Mouse (Mus musculus) myocyte (in vitro differentiated cells): Measurements from ENCODE around the gene Phf6.

Experiments
- E2F4 ChIP-seq: IDR thresholded peaks from one replicate; pipeline ENCODE4 v1.6.1; 2011; ENCODE audit warnings: mild to moderate bottlenecking, control low read depth, moderate library complexity; ENCODE audit not compliant: insufficient read depth
- MAX ChIP-seq: IDR thresholded peaks from one replicate; pipeline ENCODE4 v1.6.1; 2011; ENCODE audit warnings: low read depth, mild to moderate bottlenecking, control low read depth
- MYOD1 ChIP-seq, 3 experiments: IDR thresholded peaks; one replicate each; pipeline ENCODE4 v1.6.1; 2011; ENCODE audit warnings: control low read depth in 2 of 3, low read depth in 2 of 3, mild to moderate bottlenecking in 2 of 3, moderate library complexity in 1 of 3; ENCODE audit not compliant: insufficient read length in 2 of 3, control insufficient read depth in 1 of 3
- MYOG ChIP-seq, 3 experiments: IDR thresholded peaks; one replicate each; pipeline ENCODE4 v1.6.1; 2011; ENCODE audit warnings: control low read depth in 2 of 3, low read depth in 2 of 3, mild to moderate bottlenecking in 2 of 3; ENCODE audit not compliant: insufficient read length in 2 of 3, control insufficient read depth in 1 of 3, insufficient read depth in 1 of 3
- POLR2A ChIP-seq: IDR thresholded peaks from one replicate; pipeline ENCODE4 v1.6.1; 2011; ENCODE audit warnings: low read depth, mild to moderate bottlenecking, control low read depth, moderate library complexity; ENCODE audit not compliant: insufficient read length
- REST ChIP-seq: IDR thresholded peaks from one replicate; pipeline ENCODE4 v1.6.1; 2011; ENCODE audit warnings: mild to moderate bottlenecking, control low read depth, moderate library complexity; ENCODE audit not compliant: insufficient read depth, insufficient read length
- TCF12 ChIP-seq: IDR thresholded peaks from one replicate; pipeline ENCODE4 v1.6.1; 2011; ENCODE audit warnings: mild to moderate bottlenecking, control low read depth; ENCODE audit not compliant: poor library complexity, insufficient read depth, severe bottlenecking
- USF1 ChIP-seq: IDR thresholded peaks from one replicate; pipeline ENCODE4 v1.6.1; 2011; ENCODE audit warnings: low read depth, mild to moderate bottlenecking, control low read depth, moderate library complexity

DNA sequence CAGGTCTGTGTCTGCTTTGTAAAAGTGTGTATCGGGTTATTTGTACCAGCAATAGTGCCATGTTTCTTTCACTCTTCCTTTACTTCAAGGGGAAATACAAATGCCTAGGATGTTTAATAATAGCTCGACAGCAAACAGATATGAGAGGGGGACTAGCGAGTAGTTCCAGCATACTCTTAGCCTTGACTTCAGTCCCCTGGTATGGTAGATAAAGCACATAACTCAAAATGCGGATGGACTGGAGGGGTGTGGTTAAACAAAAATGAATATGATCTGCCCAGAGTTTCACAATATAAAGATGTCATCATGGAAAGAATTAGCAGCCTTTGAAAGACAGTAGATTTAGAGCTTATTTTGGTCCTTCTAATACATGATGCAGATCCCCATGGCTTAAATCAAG, 44.9 kb downstream of the Phf6 start:
- TF ChIP-seq POLR2A (no peak), TCF12 (no peak), MYOG (IDR thresholded peaks at IDR 0.05; ENCODE audit: control insufficient read depth in 1 of 3, insufficient read depth in 1 of 3, insufficient read length in 2 of 3, low read depth in 2 of 3) (no peak), E2F4 (no peak), USF1 (no peak), MAX (no peak), REST (no peak), MYOD1 (IDR thresholded peaks at IDR 0.05; ENCODE audit: control insufficient read depth in 1 of 3, insufficient read length in 2 of 3, low read depth in 2 of 3) (no peak)
